Mouse (Mus musculus): Measurements from ENCODE around the gene Farp1.
"Not testable (repeated sequence)": the region's sequence is repeated elsewhere in the genome, so short reads cannot be mapped to it uniquely, and the experiment has no call there.

Gene Farp1

GRCm38 (mm10) chr14:121189840-121190239 lies 154.8 kb downstream of the Farp1 start:
- not testable (repeated sequence) for DNase-seq

- DNase-seq, result no peak
These were observed 155.4 kb downstream of the Farp1 start for GRCm38 (mm10) chr14:121190386-121190785.

- peak; percentile 53 for DNase-seq
These were observed 156.7 kb downstream of the Farp1 start for GRCm38 (mm10) chr14:121191739-121192138.

- DNase-seq, result no peak
These were observed 157.4 kb downstream of the Farp1 start for GRCm38 (mm10) chr14:121192394-121192793.

- DNase-seq, result no peak
These were observed 159.0 kb downstream of the Farp1 start for GRCm38 (mm10) chr14:121193981-121194380.

GRCm38 (mm10) chr14:121198915-121199572 lies 164.0 kb downstream of the Farp1 start:
- DNase-seq, result no peak

- DNase-seq, result no peak
These were observed 164.8 kb downstream of the Farp1 start for GRCm38 (mm10) chr14:121199789-121200188.

GRCm38 (mm10) chr14:121200353-121200752 lies 165.4 kb downstream of the Farp1 start:
- no peak for DNase-seq

- no peak for DNase-seq
These were observed 166.2 kb downstream of the Farp1 start for GRCm38 (mm10) chr14:121201178-121201577.

- DNase-seq, result no peak
These were observed 170.5 kb downstream of the Farp1 start for GRCm38 (mm10) chr14:121205459-121205858.

- peak; percentile 50 for DNase-seq
These were observed 172.6 kb downstream of the Farp1 start for GRCm38 (mm10) chr14:121207441-121208158.

GRCm38 (mm10) chr14:121208159-121208515 lies 173.1 kb downstream of the Farp1 start:
- DNase-seq, result no peak

GRCm38 (mm10) chr14:121210318-121210717 lies 175.3 kb downstream of the Farp1 start:
- DNase-seq, result no peak

- no peak for DNase-seq
These were observed 178.7 kb downstream of the Farp1 start for GRCm38 (mm10) chr14:121213650-121214049.

- DNase-seq, result no peak
These were observed 179.7 kb downstream of the Farp1 start for GRCm38 (mm10) chr14:121214636-121215257.

- no peak for DNase-seq
These were observed 180.8 kb downstream of the Farp1 start for GRCm38 (mm10) chr14:121215817-121216216.

GRCm38 (mm10) chr14:121216672-121217071 lies 181.7 kb downstream of the Farp1 start:
- DNase-seq, result no peak

- peak; percentile 34 for DNase-seq
These were observed 183.6 kb downstream of the Farp1 start for GRCm38 (mm10) chr14:121218620-121219019.

GRCm38 (mm10) chr14:121219226-121220039 lies 184.4 kb downstream of the Farp1 start:
- no peak for DNase-seq

- DNase-seq, result no peak
These were observed 185.0 kb downstream of the Farp1 start for GRCm38 (mm10) chr14:121220040-121220322.

- peak; percentile 81 for DNase-seq
These were observed 185.7 kb downstream of the Farp1 start for GRCm38 (mm10) chr14:121220723-121221122.

GRCm38 (mm10) chr14:121225804-121226203 lies 190.8 kb downstream of the Farp1 start:
- DNase-seq, result no peak

GRCm38 (mm10) chr14:121229036-121229773 lies 194.2 kb downstream of the Farp1 start:
- DNase-seq, result no peak

Data from kidney, postnatal 10 days (tissue).